Mouse (Mus musculus): Measurements from ENCODE around the gene Urm1. TPM values are rescaled to one million over a fixed set of nuclear protein-coding genes. Genes with fewer than 3 reads are reported as not detected.
"Not testable (repeated sequence)": the region's sequence is repeated elsewhere in the genome, so short reads cannot be mapped to it uniquely, and the experiment has no call there.

Gene Urm1
- 10 to 100 TPM; 20.9 to 26.0 TPM for total RNA-seq (2021)
- long read RNA-seq, experiment 1, transcript Urm1-201 (5 exons, 2,196 nt), result major isoform, 10 of 21 reads
- long read RNA-seq, experiment 1, partial matches to known transcripts, result 1 of 21 reads
- long read RNA-seq, experiment 1, other reads (novel, unspliced or antisense), result 10 of 21 reads
- long read RNA-seq, experiment 2, transcript Urm1-201 (5 exons, 2,196 nt), result major isoform, 7 of 10 reads
- long read RNA-seq, experiment 2, partial matches to known transcripts, result 0 of 10 reads
- long read RNA-seq, experiment 2, other reads (novel, unspliced or antisense), result 3 of 10 reads

DNA sequence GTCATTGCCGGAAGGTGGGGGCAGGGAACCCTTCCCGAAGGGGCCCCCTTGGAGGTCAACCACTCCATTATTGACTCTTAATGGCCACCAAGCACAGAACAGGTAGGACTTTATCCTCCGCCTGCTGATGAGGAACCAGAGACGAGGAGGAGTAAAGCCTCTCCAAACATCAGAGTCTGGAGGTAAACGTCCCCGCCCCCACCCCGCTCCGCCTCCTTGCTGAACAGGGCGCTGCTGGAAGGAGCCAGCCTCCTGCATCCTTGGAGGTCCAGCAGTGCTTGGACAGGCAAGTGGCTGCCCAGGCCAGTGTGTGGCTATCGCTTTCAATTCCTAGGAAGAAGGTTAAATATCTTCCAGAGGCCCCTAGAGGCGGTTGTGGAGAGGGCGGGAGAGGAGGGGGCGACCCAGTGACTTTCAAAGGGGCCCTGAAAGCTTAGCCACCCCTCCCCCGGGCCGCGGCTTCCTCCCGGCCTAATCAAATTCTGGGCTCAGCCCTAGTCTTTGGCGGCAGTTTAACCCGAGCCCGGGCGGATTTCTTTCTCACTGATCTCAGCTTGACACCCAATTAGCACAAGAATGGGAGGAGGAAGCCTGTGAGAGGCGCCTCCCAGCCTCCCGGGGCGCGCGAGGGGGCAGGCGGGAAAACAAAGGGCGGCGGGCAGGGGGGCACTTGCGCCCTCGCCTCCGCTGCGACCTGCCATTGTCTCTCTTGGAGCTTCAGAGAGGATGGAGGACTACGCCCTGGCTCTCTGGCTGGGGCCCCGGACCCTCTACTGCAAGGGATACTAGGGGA is at the start of gene Urm1:
TSS of gene Urm1 (plus strand) at position 51 of the 793 bp plus-strand sequence.
- peak; percentile 51 for DNase-seq

DNA sequence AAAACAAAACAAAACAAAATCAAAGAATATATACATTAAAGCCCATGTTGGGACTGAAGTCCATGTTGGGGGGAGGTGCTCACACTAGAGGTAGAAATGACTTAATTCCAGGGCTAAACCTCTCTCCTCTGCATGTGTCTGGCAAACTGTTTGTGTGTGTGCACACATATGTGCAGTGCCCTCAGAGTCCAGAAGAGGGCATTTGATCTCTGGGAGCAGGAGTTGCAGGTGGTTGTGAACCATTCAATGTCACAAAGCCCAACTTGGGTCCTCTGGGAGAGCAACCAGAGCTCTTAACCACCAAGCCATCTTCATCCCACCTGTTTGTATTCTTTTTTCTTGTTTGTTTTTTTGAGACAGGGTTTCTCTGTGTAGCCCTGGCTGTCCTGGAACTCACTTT is 49.7 kb upstream of the Urm1 start:
- DNase-seq, result no peak

- DNase-seq, result no peak
Observed at GRCm38 (mm10) chr2:29771611-29772461, 48.0 kb upstream of the Urm1 start.

GRCm38 (mm10) chr2:29773323-29773722 is 46.6 kb upstream of the Urm1 start:
- DNase-seq, result no peak

DNA sequence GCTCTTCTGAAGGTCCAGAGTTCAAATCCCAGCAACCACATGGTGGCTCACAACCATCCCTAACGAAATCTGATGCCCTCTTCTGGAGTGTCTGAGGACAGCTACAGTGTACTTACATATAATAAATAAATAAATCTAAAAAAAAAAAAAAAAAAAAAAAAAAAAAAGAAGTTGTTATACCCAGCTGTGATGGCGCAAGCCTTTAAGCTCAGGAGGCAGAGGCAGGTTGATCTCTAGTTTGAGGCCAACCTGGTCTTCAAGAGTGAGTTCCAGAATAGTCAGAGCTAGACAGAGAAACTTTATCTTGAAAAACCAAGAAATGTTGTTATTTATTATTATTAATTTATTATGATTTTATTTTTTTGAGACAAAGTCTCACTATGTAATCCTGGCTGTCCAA is 38.6 kb upstream of the Urm1 start:
- not testable (repeated sequence) for DNase-seq

DNA sequence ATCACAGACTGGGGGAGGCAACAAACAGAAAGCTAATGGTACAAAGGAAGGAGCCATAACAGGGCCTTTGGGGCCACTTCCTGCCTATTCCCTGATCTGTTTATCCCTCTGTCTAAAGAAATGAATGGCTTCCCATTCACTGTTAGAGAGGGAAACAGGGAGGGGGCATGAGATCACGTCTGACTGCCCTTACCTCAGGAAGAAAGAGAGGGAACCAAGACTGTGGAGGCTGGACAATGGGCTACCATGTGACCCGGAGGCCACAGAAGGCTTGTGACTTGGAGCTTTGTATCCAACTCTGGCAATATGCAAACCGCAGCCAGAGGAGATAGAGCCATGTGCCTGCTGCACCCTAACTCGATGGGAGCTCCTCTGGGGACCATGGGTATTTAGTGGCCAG is 35.6 kb upstream of the Urm1 start:
- no peak for DNase-seq

GRCm38 (mm10) chr2:29787104-29787917 is 32.6 kb upstream of the Urm1 start, which contains the start of gene Coq4:
Gene Coq4, plus strand, starts transcription at chr2:29787493.
- DNase-seq, result peak; percentile 82

- peak; percentile 83 for DNase-seq
Observed at GRCm38 (mm10) chr2:29787937-29788681, 31.8 kb upstream of the Urm1 start, which contains the start of gene Trub2. Gene Trub2, minus strand, starts transcription at chr2:29788502.

DNA sequence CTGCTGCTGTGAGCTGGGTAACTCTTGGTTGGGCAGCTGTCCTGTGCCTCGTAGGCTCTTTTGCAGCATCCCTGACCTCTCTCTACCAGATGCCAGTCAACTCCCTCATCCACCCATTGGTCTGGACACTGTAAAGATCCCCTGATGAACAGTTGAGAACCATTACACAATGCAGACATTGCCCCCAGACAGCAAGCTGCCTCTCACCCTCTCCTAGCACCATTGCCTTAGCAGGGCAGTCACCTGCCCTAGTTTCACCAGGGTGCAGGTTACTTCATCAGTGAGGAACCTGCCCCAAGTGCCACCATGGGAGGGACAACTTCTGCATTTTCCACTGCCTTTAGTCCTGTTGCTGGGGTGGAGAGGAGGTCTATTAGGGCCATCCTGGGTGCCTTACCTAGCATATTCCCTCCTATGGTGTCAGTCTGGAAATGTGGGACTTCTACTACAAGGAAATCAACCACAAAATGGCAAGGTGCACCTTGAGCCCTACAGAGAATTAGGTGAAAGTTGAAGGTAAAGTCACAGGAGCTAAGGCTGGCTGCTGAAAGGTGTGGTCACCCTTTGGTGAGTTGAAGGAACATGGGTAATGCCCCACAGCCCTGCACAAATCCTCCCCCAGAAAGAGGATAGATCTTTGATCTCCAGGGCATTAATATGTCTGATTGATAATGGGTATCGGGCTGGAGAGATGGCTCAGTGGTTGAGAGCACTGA is 26.9 kb upstream of the Urm1 start:
- no peak for DNase-seq

- DNase-seq, result peak; percentile 95
Observed at GRCm38 (mm10) chr2:29802075-29802826, 17.6 kb upstream of the Urm1 start, which contains the start of gene Slc27a4. Gene Slc27a4, plus strand, starts transcription at chr2:29802634.

- DNase-seq, result no peak
Observed at GRCm38 (mm10) chr2:29802827-29803201, 17.1 kb upstream of the Urm1 start.

DNA sequence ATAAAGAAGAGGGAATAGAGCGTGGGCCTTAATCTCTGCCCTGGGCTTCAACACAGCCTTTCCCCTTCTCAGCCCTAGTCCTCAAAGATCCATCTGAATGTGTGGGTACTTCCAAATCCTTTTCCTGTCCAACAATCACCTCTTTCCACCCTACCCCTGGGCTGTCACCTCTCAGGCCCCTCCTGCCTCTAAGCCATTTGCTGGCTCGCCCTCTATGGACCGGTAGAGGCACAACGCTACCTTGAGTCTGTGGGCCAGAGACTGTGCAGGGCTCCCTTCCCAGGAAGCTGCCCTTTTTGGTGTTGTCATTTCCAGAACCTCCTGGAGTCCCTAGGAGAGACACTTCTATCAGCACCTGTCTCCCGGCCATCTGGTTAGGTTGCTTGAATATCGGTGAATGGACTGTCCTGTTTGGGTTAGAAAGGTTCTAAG is 16.5 kb upstream of the Urm1 start:
- no peak for DNase-seq

- no peak for DNase-seq
Observed at GRCm38 (mm10) chr2:29815678-29816371, 4.0 kb upstream of the Urm1 start.

DNA sequence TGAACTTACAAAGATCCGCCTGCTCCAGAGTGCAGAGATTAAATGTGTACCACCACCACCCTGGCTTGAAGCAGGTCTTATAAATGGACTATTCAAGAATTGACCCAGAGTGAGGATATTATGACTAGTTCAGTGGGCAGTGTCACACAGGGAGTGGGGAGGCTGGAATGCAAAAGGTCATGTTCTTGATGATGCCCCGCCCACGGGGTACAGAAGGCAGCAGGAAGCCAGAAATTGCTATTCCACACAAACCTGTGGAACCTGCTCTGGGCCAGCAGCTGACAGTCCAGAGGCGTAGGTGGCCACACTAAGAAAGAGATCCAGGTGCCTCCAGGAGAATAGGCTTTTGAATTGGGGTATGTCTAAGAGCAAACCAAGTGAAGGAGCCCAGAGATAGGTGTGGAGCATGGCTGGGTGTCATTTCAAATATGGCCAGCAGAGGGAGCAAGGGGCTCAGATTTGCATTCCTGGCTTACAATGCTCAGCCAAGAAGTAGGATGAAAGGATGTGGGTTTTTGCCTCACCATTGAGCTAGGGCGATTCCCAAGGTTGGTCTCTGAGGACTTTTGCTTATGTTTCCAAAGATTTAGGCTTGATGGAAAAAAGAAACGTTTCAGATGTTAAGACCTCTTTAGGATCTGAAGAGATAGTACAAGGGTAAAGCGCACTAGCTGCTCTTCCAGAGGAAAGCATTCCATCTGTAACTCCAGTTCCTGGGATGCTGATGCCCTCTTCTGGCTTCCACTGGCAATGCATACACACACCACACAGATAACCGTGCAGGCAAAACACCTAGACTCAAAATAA is 2.2 kb upstream of the Urm1 start:
- peak; percentile 66 for DNase-seq

DNA sequence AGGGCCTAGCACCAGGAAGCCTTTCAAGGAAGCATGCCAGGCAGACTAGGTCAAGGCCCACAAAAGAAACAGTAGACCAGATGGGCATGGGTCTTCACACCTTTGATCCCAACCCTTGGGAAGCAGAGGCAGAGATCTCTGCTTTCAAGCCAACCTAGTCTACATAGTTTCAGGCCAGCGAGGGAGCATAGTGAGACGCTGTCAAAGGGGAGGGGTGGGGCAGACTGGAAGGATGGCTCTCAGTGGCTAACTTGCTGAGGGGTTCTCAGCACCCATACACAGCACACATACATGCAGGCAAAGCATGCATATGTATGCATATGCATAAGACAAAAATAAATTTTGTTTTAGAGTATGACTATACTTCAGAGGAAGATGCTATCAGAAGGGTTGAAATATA is 512 bp upstream of the Urm1 start:
- no peak for DNase-seq

- DNase-seq, result no peak
Observed at GRCm38 (mm10) chr2:29826318-29826925, 6.5 kb downstream of the Urm1 start.

Data from gastrocnemius, postnatal 25 days (tissue).